Mouse (Mus musculus) hindbrain, embryonic 10.5 days (tissue): Measurements from ENCODE around the gene Ppih. TPM values are rescaled to one million over a fixed set of nuclear protein-coding genes. Genes with fewer than 3 reads are reported as not detected.
"Not testable (repeated sequence)": the region's sequence is repeated elsewhere in the genome, so short reads cannot be mapped to it uniquely, and the experiment has no call there.

Experiments used
- DNase-seq: peaks from one replicate; pipeline ENCODE4 v3.0.0-alpha.2; 2017; ENCODE audit warnings: low spot score
- H3K27ac ChIP-seq: fragments of 300-500 bp; sonication (generic); 2 replicates; pipeline ENCODE4 v1.5.1; 2016; ENCODE audit warnings: mild to moderate bottlenecking, moderate library complexity
- H3K27me3 ChIP-seq: fragments of 300-500 bp; sonication (generic); 2 replicates; pipeline ENCODE4 v1.6.1; 2016; ENCODE audit warnings: mild to moderate bottlenecking; ENCODE audit not compliant: poor library complexity, insufficient read depth, severe bottlenecking
- H3K36me3 ChIP-seq: fragments of 300-500 bp; sonication (generic); 2 replicates; pipeline ENCODE4 v1.6.1; 2016; ENCODE audit warnings: mild to moderate bottlenecking, moderate library complexity
- H3K4me1 ChIP-seq: fragments of 300-500 bp; sonication (generic); replicated peaks from 2 replicates; pipeline ENCODE4 v1.6.1; 2016; ENCODE audit warnings: mild to moderate bottlenecking
- H3K4me3 ChIP-seq: fragments of 300-500 bp; sonication (generic); 2 replicates; pipeline ENCODE4 v1.5.1; 2016; ENCODE audit warnings: mild to moderate bottlenecking, moderate library complexity
- H3K9me3 ChIP-seq: fragments of 300-500 bp; sonication (generic); 2 replicates; pipeline ENCODE4 v1.6.1; 2016; ENCODE audit warnings: mild to moderate bottlenecking, moderate library complexity
- WGBS: fragments of 180-500 bp; shearing (Covaris S2); methylation state at CpG from one replicate; pipeline ENCODE4 v1.1.7; 2016; 5-methylcytosine and 5-hydroxymethylcytosine counted together
- polyA plus RNA-seq: library from polyadenylated mRNA; unstranded; fragments of >200 nt; fragmentation: Nextera tagmentation; extraction: Ambion mirVana; gene quantifications from 2 replicates; pipeline ENCODE4 v1.2.1, GENCODE M21; 2016

Gene Ppih
- polyA plus RNA-seq, 1 experiment from 2014 or later, result 124 TPM

DNA sequence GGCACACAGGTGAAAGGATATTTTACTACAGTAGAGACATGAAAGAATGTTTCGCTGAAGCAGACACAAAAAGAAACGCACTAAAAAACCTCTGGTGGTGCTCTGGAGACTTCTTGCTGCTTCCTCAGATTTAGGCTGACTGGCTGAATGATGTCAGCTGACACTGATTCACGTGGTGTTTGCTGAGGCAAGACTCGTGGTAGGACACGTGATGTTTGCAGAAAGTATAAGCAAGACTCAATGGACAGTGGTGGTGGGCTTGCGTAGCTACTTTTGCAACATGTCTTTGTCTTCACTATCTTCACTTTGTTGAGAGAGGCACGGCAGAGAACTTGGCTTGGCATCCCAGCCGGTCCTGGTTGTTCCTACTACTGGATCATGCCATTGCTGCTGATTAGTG, 17.1 kb downstream of the Ppih start:
- peaks cover 33% of the 10 kb centered on the region for H3K36me3 ChIP-seq
- no peaks in the 10 kb centered on the region for H3K9me3 ChIP-seq
- H3K27ac ChIP-seq, result no peak overlapping the region
- H3K4me1 ChIP-seq, result no peaks in the 10 kb centered on the region
- WGBS, result 93% methylated on average over 8 of the region's 8 CpGs
- DNase-seq, result no peak
- H3K27me3 ChIP-seq, result no peaks in the 10 kb centered on the region
- H3K4me3 ChIP-seq, result no peak overlapping the region

GRCm38 (mm10) chr4:119301777-119302176, 18.6 kb downstream of the Ppih start:
- no peak overlapping the region for H3K27ac ChIP-seq
- H3K27me3 ChIP-seq, result no peaks in the 10 kb centered on the region
- no peak overlapping the region for H3K4me3 ChIP-seq
- H3K9me3 ChIP-seq, result no peaks in the 10 kb centered on the region
- H3K36me3 ChIP-seq, result peaks cover 18% of the 10 kb centered on the region
- 85% methylated on average over 3 of the region's 3 CpGs for WGBS
- DNase-seq, result no peak
- no peaks in the 10 kb centered on the region for H3K4me1 ChIP-seq

GRCm38 (mm10) chr4:119300761-119301160, 19.6 kb downstream of the Ppih start:
- H3K4me1 ChIP-seq, result peaks cover under 1% of the 10 kb centered on the region; the same call in 1 of the 2 replicates
- peaks cover 7% of the 10 kb centered on the region; the same call in 1 of the 2 replicates for H3K36me3 ChIP-seq
- H3K9me3 ChIP-seq, result no peaks in the 10 kb centered on the region
- no peak overlapping the region for H3K4me3 ChIP-seq
- DNase-seq, result no peak
- no peak overlapping the region for H3K27ac ChIP-seq
- H3K27me3 ChIP-seq, result no peaks in the 10 kb centered on the region
- WGBS, result 91% methylated on average over 3 of the region's 3 CpGs

GRCm38 (mm10) chr4:119297361-119297760, 23.0 kb downstream of the Ppih start:
- Histone ChIP-seq H3K4me3 (no peak overlapping the region), H3K4me1 (peaks cover 11% of the 10 kb centered on the region), H3K9me3 (no peaks in the 10 kb centered on the region), H3K36me3 (peaks cover 9% of the 10 kb centered on the region; the same call in 1 of the 2 replicates), H3K27me3 (no peaks in the 10 kb centered on the region), H3K27ac (no peak overlapping the region)
- 87% methylated on average over 2 of the region's 2 CpGs for WGBS
- DNase-seq, result no peak

GRCm38 (mm10) chr4:119295134-119295453, 25.3 kb downstream of the Ppih start:
- Histone ChIP-seq H3K9me3 (no peaks in the 10 kb centered on the region), H3K36me3 (peaks cover 26% of the 10 kb centered on the region), H3K27ac (peak overlapping the region; percentile 97), H3K4me1 (peaks cover 30% of the 10 kb centered on the region), H3K4me3 (peak overlapping the region; percentile 97), H3K27me3 (no peaks in the 10 kb centered on the region)
- 10% methylated on average over 6 of the region's 6 CpGs for WGBS
- peak; percentile 8 for DNase-seq

DNA sequence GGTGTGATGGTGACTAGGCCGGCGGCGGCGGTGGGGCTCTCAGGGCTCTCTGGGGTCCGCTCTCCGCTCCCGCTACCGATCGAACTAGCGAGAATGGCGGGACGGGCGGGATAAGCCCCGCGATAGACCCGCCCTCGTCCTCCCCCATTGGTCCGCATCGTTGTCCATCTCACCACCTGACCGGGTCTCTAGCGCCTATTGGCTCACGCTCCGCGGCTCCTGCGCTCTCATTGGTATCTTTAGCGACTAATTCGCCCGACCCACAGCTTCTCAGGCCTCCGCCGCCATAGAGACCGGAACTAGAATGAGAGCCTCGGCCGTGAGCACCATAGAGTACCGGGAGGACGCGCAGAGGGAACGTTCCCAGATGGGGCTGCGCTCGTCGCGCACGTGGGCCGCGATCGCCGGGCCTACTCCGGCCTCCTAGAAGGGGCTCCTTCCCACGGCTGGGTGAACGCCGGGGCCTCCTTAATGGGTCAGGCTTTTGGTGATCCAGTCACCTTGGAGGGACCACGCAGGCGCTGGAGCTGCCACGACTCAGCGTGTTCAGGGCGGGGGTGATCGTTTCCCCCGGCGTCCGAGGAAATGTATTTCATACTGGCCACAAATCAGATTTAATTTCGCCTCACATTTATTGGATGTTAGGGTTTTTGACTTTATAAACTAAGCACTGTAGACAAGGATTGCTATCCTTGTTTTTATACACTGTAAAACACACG, 25.8 kb downstream of the Ppih start, which contains the start of gene Ybx1:
Ybx1 (minus strand) TSS at position 190 of the 719 bp plus-strand sequence.
- H3K4me1 ChIP-seq, result peaks cover 30% of the 10 kb centered on the region

DNA sequence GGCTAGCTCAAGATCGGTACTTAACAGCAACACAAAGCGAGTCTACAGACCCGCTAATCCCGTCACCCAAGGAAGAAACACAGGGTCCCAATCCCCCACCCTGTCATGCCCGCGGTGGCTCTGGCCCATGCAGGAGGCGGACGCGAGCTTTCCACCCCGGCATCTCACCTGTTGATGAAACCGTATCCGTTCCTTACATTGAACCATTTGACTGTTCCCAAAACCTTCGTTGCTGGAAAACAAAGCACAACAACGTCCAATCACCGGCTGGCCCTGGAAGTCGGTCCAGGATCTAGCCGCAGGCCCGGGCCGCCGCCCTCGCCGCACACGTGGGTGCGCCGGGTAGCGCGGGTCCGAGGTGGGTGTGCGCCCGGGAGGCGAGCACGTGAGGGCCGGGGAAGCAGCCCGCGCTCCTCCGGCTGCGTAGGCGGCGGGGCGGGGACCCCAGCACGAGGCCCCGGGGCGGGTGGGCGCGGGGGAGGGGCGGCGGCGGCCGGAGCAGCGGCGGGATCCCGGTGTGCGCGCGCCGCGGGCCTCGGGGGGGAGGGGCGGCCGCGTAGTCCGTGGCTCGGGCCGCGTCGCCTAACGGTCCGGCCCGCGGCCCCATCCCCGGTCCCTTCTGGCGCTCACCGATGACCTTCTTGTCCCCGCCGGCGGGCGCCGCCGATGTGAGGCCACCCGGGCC, 26.6 kb downstream of the Ppih start:
- peak; percentile 46 for DNase-seq
- under 1% methylated on average over 62 of the region's 80 CpGs for WGBS
- Histone ChIP-seq H3K36me3 (peaks cover 37% of the 10 kb centered on the region), H3K9me3 (no peaks in the 10 kb centered on the region), H3K4me3 (peak overlapping the region; percentile 97), H3K27me3 (no peaks in the 10 kb centered on the region), H3K4me1 (peaks cover 30% of the 10 kb centered on the region), H3K27ac (peak overlapping the region; percentile 97)

More for the DNA sequence above, 25.8 kb downstream of the Ppih start, which contains the start of gene Ybx1:
- Histone ChIP-seq H3K27ac (peak within 1 kb of the TSS; percentile 97), H3K27me3 (no peaks in the 10 kb centered on the region), H3K9me3 (no peaks in the 10 kb centered on the region), H3K4me3 (peak within 1 kb of the TSS; percentile 97), H3K36me3 (peaks cover 31% of the 10 kb centered on the region)
- peak; percentile 99 for DNase-seq
- WGBS, result under 1% methylated on average over 61 of the region's 61 CpGs

DNA sequence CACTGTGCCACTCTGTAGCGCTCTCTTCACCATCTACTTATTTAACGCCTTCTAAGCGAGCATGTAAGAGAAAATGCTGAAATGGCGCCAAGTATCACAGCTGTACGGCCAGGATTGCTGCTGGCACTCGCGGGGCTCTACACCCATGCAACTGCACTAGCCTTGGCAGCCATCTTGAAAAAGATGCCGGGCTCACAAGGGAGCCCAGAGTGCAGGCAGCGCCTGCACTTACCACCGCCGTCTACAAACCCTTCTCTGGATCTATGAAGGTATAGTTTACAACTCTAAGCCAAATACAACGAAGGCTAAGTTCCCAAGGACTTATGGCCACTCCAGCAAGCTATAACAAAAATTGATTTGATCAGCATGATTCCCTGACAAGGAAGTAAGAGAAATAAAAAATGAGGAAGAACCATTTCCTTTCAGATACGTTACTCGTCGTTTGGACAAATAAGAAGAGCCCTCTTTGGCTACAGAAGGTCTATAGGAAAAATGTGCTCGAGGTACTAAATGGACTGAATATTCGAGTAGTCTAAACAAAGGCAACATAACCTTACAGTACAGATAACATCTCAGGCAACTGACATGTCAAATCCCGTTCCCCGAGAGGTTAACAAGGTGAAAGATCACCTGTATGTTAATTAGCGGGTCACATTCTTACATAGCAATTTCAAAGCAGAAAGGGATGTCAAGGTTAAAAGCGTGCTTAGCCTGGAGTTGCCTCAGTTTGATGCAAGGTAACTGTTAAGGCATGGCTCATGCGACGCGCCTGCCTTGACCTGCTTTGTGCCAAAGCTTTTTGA, 27.4 kb downstream of the Ppih start:
- peaks cover 45% of the 10 kb centered on the region for H3K36me3 ChIP-seq
- no peaks in the 10 kb centered on the region for H3K27me3 ChIP-seq
- WGBS, result 3% methylated on average over 24 of the region's 24 CpGs
- no peaks in the 10 kb centered on the region for H3K9me3 ChIP-seq
- H3K4me1 ChIP-seq, result peaks cover 30% of the 10 kb centered on the region
- H3K27ac ChIP-seq, result peak overlapping the region; percentile 97
- DNase-seq, result peak; percentile 45
- peak overlapping the region; percentile 97 for H3K4me3 ChIP-seq

DNA sequence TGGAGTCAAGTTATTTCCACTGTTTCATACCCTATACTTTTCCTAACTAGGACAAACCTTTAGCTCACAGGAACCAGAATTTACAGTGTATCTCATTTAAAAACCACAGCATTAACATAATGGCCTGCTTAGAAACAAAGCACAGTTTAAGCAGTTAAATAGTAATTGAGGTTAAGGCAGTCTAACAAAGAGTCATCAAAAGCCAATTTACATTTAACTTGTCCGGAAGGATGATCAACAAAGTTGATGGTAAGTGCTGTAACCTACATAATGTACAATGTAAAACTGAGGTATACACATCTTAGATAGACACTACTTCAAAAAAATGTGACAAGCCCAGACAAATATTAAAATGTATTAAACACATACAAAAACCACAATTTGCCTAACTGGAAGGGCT, 28.4 kb downstream of the Ppih start:
- WGBS, result 88% methylated on average over 1 of the region's 1 CpGs
- no peak overlapping the region for H3K27ac ChIP-seq
- H3K4me1 ChIP-seq, result peaks cover 33% of the 10 kb centered on the region
- no peaks in the 10 kb centered on the region for H3K27me3 ChIP-seq
- peaks cover 55% of the 10 kb centered on the region for H3K36me3 ChIP-seq
- DNase-seq, result no peak
- peak overlapping the region; percentile 97 for H3K4me3 ChIP-seq
- H3K9me3 ChIP-seq, result no peaks in the 10 kb centered on the region

- WGBS, result 93% methylated on average over 2 of the region's 2 CpGs
- no peaks in the 10 kb centered on the region for H3K27me3 ChIP-seq
- no peak overlapping the region for H3K4me3 ChIP-seq
- no peaks in the 10 kb centered on the region for H3K9me3 ChIP-seq
- no peak overlapping the region for H3K27ac ChIP-seq
- H3K36me3 ChIP-seq, result peaks cover 95% of the 10 kb centered on the region
- H3K4me1 ChIP-seq, result peaks cover 6% of the 10 kb centered on the region; the same call in 1 of the 2 replicates
- DNase-seq, result no peak
Measured at GRCm38 (mm10) chr4:119285336-119285735, 35.0 kb downstream of the Ppih start.

- no peak for DNase-seq
- no peaks in the 10 kb centered on the region for H3K9me3 ChIP-seq
- no peak overlapping the region for H3K4me3 ChIP-seq
- no peak overlapping the region for H3K27ac ChIP-seq
- WGBS, result 96% methylated on average over 1 of the region's 1 CpGs
- 0 out of 2 replicates have a peak, but pooled peaks cover 3% of the 10 kb centered on the region for H3K4me1 ChIP-seq
- H3K36me3 ChIP-seq, result peaks cover 95% of the 10 kb centered on the region
- H3K27me3 ChIP-seq, result no peaks in the 10 kb centered on the region
Measured at GRCm38 (mm10) chr4:119284861-119285260, 35.5 kb downstream of the Ppih start.

GRCm38 (mm10) chr4:119278784-119279183, 41.6 kb downstream of the Ppih start:
- not testable (repeated sequence) for H3K4me3 ChIP-seq, DNase-seq, H3K4me1 ChIP-seq, H3K27ac ChIP-seq, H3K27me3 ChIP-seq, H3K9me3 ChIP-seq
- peaks cover 99% of the 10 kb centered on the region for H3K36me3 ChIP-seq
- WGBS, result 91% methylated on average over 15 of the region's 15 CpGs
